ENCODE assay signal across 8 mouse cellular contexts in genomic region chr10:59920810-59921681, GRCm38 (mm10). TPM values are rescaled to one million over a fixed set of nuclear protein-coding genes. Genes with fewer than 3 reads are reported as not detected.
DNase-seq lines count a peak whose midpoint lies in the region; ATAC-seq and TF ChIP-seq lines count a peak whose summit lies in the region.

No protein-coding gene starts in this region.

- DNase-seq in right cerebral cortex, adult 18-20 months, result peak; percentile 73
- no peak for DNase-seq in right cerebral cortex, postnatal 25 days

- peak overlapping the region; percentile 80 for H3K4me2 ChIP-seq in intestine, embryonic 15.5 days (replicated peaks)
- peak overlapping the region; percentile 66 for H3K4me2 ChIP-seq in limb, embryonic 12.5 days
- H3K4me2 ChIP-seq in midbrain, embryonic 12.5 days (replicated peaks), result peak overlapping the region; percentile 72
- H3K4me2 ChIP-seq in stomach, embryonic 14.5 days (replicated peaks; ENCODE audit: low read depth, low read length), result peak overlapping the region; percentile 72

- no peak overlapping the region for H3K27ac ChIP-seq in cortical plate, adult 2 months (ENCODE audit: insufficient read depth, low read length)
- peak overlapping the region; percentile 45 for H3K27ac ChIP-seq in intestine, embryonic 15.5 days
- peak overlapping the region; percentile 95 for H3K27ac ChIP-seq in limb, embryonic 12.5 days
- H3K27ac ChIP-seq in midbrain, embryonic 12.5 days (replicated peaks), result peak overlapping the region; percentile 77
- H3K27ac ChIP-seq in stomach, embryonic 14.5 days (ENCODE audit: low read length), result peak overlapping the region; percentile 66; the same call in 1 of the 2 replicates

- H3K4me3 ChIP-seq in cortical plate, adult 2 months (ENCODE audit: insufficient read depth, low read length), result peak overlapping the region; percentile 37
- peak overlapping the region; percentile 33 for H3K4me3 ChIP-seq in intestine, embryonic 15.5 days (replicated peaks)
- H3K4me3 ChIP-seq in limb, embryonic 12.5 days (replicated peaks), result peak overlapping the region; percentile 31
- H3K4me3 ChIP-seq in midbrain, embryonic 12.5 days, result peak overlapping the region; percentile 34
- peak overlapping the region; percentile 25 for H3K4me3 ChIP-seq in stomach, embryonic 14.5 days (ENCODE audit: low read depth, low read length)

- no peaks in the 10 kb centered on the region for H3K9me3 ChIP-seq in intestine, embryonic 15.5 days
- H3K9me3 ChIP-seq in limb, embryonic 12.5 days, result no peaks in the 10 kb centered on the region
- H3K9me3 ChIP-seq in midbrain, embryonic 12.5 days, result no peaks in the 10 kb centered on the region
- H3K9me3 ChIP-seq in stomach, embryonic 14.5 days (ENCODE audit: control insufficient read depth, low read depth, low read length), result no peaks in the 10 kb centered on the region

- H3K9ac ChIP-seq in intestine, embryonic 15.5 days, result peak overlapping the region; percentile 36
- 0 out of 2 replicates have a peak overlapping the region, but pooled peaks have one; percentile 5 for H3K9ac ChIP-seq in limb, embryonic 12.5 days (replicated peaks)
- H3K9ac ChIP-seq in midbrain, embryonic 12.5 days (replicated peaks), result peak overlapping the region; percentile 49
- peak overlapping the region; percentile 53 for H3K9ac ChIP-seq in stomach, embryonic 14.5 days (replicated peaks; ENCODE audit: low read depth, low read length)

- peak; percentile 34 for TF ChIP-seq POLR2A in cortical plate, adult 2 months (IDR thresholded peaks at IDR 0.05; ENCODE audit: extremely low read depth, insufficient read depth, low read length)

- H3K36me3 ChIP-seq in intestine, embryonic 15.5 days, result no peaks in the 10 kb centered on the region
- H3K36me3 ChIP-seq in limb, embryonic 12.5 days, result no peaks in the 10 kb centered on the region
- H3K36me3 ChIP-seq in midbrain, embryonic 12.5 days, result no peaks in the 10 kb centered on the region
- H3K36me3 ChIP-seq in stomach, embryonic 14.5 days (ENCODE audit: control insufficient read depth, insufficient read depth, low read length), result no peaks in the 10 kb centered on the region

- no peaks in the 10 kb centered on the region for H3K27me3 ChIP-seq in intestine, embryonic 15.5 days (replicated peaks)
- no peaks in the 10 kb centered on the region for H3K27me3 ChIP-seq in limb, embryonic 12.5 days
- peaks cover 12% of the 10 kb centered on the region; the same call in 1 of the 2 replicates for H3K27me3 ChIP-seq in midbrain, embryonic 12.5 days
- no peaks in the 10 kb centered on the region for H3K27me3 ChIP-seq in stomach, embryonic 14.5 days (ENCODE audit: control insufficient read depth, insufficient read depth, low read length)

- TF ChIP-seq CTCF in cortical plate, adult 2 months (IDR thresholded peaks at IDR 0.05; ENCODE audit: extremely low read depth, insufficient read depth, low read length), result no peak

- WGBS in intestine, embryonic 15.5 days, result 3% methylated on average over 33 of the region's 33 CpGs
- 3% methylated on average over 33 of the region's 33 CpGs for WGBS in limb, embryonic 12.5 days
- 4% methylated on average over 33 of the region's 33 CpGs for WGBS in midbrain, embryonic 12.5 days
- WGBS in stomach, embryonic 14.5 days, result 3% methylated on average over 33 of the region's 33 CpGs

- no peaks in the 10 kb centered on the region for H3K4me1 ChIP-seq in cortical plate, adult 2 months (ENCODE audit: control insufficient read depth, insufficient read depth, low read length)
- H3K4me1 ChIP-seq in intestine, embryonic 15.5 days (replicated peaks), result peaks cover 45% of the 10 kb centered on the region
- H3K4me1 ChIP-seq in limb, embryonic 12.5 days (replicated peaks), result peaks cover 49% of the 10 kb centered on the region
- peaks cover 32% of the 10 kb centered on the region for H3K4me1 ChIP-seq in midbrain, embryonic 12.5 days
- H3K4me1 ChIP-seq in stomach, embryonic 14.5 days (ENCODE audit: control insufficient read depth, insufficient read depth, low read length), result peaks cover 43% of the 10 kb centered on the region

- ATAC-seq in granulocyte monocyte progenitor cell, adult 5-6 weeks (replicated peaks; ENCODE audit: poor library complexity, severe bottlenecking), result peak; percentile 41
- ATAC-seq in intestine, embryonic 15.5 days, result peak; percentile 50
- peak; percentile 41 for ATAC-seq in limb, embryonic 12.5 days (ENCODE audit: insufficient number of reproducible peaks, insufficient read depth, low FRiP score, low TSS enrichment, low read depth)
- peak; percentile 78 for ATAC-seq in midbrain, embryonic 12.5 days (ENCODE audit: low FRiP score, low read depth)
- ATAC-seq in stomach, embryonic 14.5 days (ENCODE audit: insufficient number of reproducible peaks, insufficient read depth, low FRiP score, low read depth), result peak; percentile 51; the same call in 1 of the 2 replicates

RNA-seq across cellular contexts. Expression of gene Ddit4, which starts 30.6 kb away (rescaled TPM):
- 35.7 and 38.3 TPM in 2 replicates for polyA plus RNA-seq in cortical plate, adult 2 months (2012; rRNA removed)
- 0.49 TPM in 1 of 2 replicates, not detected in the other for total RNA-seq in granulocyte monocyte progenitor cell, adult 5-6 weeks (2014; fragmentation: Nextera tagmentation)
- 2.0 and 2.2 TPM in 2 replicates for total RNA-seq in granulocyte monocyte progenitor cell, adult 5-6 weeks (2017)
- polyA plus RNA-seq in intestine, embryonic 15.5 days (2015; fragmentation: Nextera tagmentation; extraction: Ambion mirVana), result 35.4 and 35.7 TPM in 2 replicates
- polyA plus RNA-seq in limb, embryonic 12.5 days (2016; fragmentation: Nextera tagmentation; extraction: Ambion mirVana), result 90.7 and 91.8 TPM in 2 replicates
- 47.6 and 51.6 TPM in 2 replicates for polyA plus RNA-seq in midbrain, embryonic 12.5 days (2016; fragmentation: Nextera tagmentation; extraction: Ambion mirVana)
- polyA plus RNA-seq in stomach, embryonic 14.5 days (2014; fragmentation: Nextera tagmentation; extraction: Ambion mirVana), result 2.5 and 3.0 TPM in 2 replicates

RNA-seq across cellular contexts. Expression of gene Dnajb12, which starts 41.7 kb away (rescaled TPM):
- polyA plus RNA-seq in cortical plate, adult 2 months (2012; rRNA removed), result 45.0 and 47.0 TPM in 2 replicates
- 18.8 and 26.9 TPM in 2 replicates for total RNA-seq in granulocyte monocyte progenitor cell, adult 5-6 weeks (2014; fragmentation: Nextera tagmentation)
- 14.3 and 25.0 TPM in 2 replicates for total RNA-seq in granulocyte monocyte progenitor cell, adult 5-6 weeks (2017)
- polyA plus RNA-seq in intestine, embryonic 15.5 days (2015; fragmentation: Nextera tagmentation; extraction: Ambion mirVana), result 24.5 and 25.2 TPM in 2 replicates
- 17.6 and 20.7 TPM in 2 replicates for polyA plus RNA-seq in limb, embryonic 12.5 days (2016; fragmentation: Nextera tagmentation; extraction: Ambion mirVana)
- polyA plus RNA-seq in midbrain, embryonic 12.5 days (2016; fragmentation: Nextera tagmentation; extraction: Ambion mirVana), result 22.5 and 22.7 TPM in 2 replicates
- polyA plus RNA-seq in stomach, embryonic 14.5 days (2014; fragmentation: Nextera tagmentation; extraction: Ambion mirVana), result 26.5 and 29.8 TPM in 2 replicates
